Mouse (Mus musculus) left cerebral cortex, adult 11 months (tissue): ENCODE results near the gene Wdr70.
"Not testable (repeated sequence)": the region's sequence is repeated elsewhere in the genome, so short reads cannot be mapped to it uniquely, and the experiment has no call there.

Experiments
- DNase-seq: peaks from one replicate; pipeline ENCODE4 v3.0.0; 2022; ENCODE audit warnings: low spot score

Wdr70 gene

DNA sequence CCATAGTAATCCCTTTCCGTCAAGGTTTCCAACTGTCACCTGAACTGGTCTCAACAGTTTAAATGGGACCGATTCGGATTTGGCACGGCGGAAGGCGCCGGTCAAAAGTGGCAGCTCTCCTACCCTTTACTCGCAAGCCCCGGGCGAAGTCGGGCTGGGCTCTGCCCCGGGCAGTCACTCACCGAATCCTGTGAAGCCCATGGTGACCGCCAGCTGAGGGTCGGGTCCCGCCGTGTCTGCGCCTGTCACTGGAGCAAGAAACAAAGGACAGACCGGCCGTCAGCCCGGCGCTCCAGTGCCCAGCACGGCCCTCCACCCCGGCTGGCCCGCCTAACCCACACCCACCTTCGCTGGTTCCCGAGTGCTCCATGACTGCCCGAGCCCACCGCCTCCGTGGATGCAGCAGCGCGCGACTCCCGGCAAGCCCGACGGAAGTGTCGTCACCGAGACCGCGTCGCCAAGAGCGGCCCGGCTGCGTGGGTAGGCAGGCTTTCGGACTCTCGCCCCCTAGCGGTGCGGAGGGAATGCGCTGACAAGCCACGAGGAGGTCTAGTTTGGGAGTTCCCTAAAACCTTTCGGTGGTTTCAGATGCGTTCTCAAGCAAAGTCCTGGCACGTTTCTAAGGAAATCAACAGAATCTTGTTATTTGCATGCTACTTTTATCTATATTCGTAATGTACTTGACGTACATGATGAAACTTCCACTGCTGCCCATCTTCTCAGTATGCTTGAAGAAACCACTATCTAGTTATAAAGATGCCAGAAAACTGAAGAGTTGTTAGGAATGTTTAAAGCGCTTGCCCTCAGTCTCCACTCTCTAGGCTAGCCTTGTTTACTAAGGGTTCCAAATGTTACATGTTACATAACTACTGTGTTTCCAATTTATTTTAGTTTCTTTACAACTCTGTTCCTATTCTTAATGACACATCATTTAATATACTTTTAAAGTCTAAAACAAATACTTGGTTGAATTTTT lies at the start of gene Wdr70:
Gene Wdr70 (minus strand): TSS at position 436 of the 976 bp plus-strand sequence.
- peak; percentile 90 for DNase-seq

- no peak for DNase-seq
These were observed 36.6 kb upstream of the Wdr70 start for GRCm38 (mm10) chr15:8135606-8136005.

GRCm38 (mm10) chr15:8131761-8132160 lies 32.8 kb upstream of the Wdr70 start:
- DNase-seq, result no peak

GRCm38 (mm10) chr15:8131268-8131667 lies 32.3 kb upstream of the Wdr70 start:
- DNase-seq, result no peak

- no peak for DNase-seq
These were observed 30.3 kb upstream of the Wdr70 start for GRCm38 (mm10) chr15:8129281-8129680.

DNA sequence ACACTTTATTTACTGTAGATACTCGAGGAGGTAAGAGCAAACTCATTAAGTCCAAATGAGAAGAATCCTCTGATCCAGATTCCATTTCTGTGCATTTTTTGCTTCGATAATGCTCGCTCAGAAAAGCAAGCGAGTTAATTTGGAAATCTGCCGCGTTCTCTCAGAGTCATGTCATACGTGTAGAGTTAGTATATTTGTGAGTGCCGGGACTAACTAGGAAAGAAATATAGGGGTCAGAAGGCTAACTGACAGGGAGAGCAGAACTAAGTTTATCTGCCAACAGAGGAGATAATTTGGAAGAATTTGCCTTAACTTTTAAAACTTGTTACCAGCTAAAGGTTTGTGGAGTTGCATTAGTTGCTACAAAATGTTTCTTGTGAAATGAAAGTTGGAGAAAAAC lies 10.8 kb upstream of the Wdr70 start:
- no peak for DNase-seq

DNA sequence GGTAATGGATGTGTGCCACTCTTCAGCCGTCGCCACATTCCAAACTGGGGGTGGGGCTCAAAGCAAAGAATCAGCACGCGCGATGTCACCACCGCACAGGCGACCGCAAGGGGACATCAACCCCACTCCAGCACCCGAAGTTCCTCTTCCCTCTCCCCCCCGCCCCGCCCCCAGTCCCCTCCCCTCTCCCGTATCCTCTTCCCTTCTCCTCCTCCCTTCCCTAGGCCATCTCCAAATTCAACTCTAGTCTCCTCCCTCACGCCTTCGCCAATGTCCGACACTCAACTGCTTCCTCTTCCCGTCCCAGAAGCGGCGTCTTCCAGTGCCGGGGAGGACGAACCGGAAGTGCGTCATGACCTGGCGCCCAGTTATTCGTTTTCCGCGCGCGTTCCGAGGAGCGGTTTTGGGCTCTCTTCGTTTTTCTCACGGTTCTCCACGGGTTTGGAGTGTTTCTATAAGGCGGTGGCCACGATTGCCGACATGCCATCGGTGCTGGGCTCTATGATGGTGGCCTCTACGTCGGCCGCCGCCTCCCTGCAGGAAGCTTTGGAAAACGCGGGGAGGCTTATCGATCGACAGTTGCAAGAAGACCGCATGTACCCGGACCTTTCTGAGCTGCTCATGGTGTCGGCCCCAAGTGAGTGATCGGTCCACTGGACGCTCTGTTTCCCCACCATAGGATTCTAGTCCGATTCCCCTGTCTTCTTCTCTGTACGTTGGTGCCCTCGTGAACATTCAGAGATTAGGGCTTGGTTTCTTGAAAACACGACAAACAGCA lies 10.1 kb upstream of the Wdr70 start, which contains the start of gene Nup155:
Gene Nup155 (plus strand): TSS at position 308 of the 778 bp plus-strand sequence.
- peak; percentile 83 for DNase-seq

- no peak for DNase-seq
These were observed 9.5 kb upstream of the Wdr70 start for GRCm38 (mm10) chr15:8108360-8108965.

- DNase-seq, result not testable (repeated sequence)
These were observed 3.0 kb upstream of the Wdr70 start for GRCm38 (mm10) chr15:8101975-8102542.

DNA sequence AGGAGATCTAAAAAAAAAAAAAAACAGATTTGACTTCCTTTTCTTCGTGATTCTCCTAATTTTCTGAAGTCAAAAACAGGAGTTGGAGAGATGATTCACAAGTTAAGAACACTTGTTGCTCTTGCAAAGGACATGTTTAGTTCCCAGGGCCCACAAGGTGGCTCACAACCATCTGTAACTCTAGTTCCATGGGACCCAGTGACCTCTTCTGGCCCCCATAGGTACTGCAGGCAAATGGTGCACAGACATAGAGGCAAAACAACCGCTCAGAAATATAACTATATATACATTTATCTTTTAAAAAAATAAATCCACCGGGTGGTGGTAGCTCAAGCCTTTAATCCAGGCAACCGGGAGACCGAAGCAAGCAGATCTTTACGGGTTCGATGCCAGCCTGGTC lies 1.2 kb downstream of the Wdr70 start:
- DNase-seq, result peak; percentile 26

DNA sequence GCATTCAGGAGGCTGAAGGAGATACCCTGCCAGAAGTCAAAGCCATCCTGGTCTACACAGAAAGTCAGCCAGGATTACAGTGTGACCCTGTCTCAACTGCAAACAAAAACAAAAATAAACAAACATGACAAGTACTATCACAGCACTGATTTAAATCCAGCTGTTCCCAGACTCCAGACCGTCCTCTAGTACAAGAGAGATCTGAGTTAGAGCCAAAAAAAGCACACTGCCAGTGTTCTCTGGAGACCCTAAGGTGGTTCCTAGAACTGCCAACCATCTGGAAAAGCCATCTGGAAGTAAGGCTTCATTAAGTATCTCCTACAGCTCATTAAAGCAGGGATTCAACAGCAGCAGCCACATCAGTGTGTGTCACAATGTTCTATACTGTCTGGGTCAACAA lies 6.3 kb downstream of the Wdr70 start:
- DNase-seq, result not testable (repeated sequence)

- no peak for DNase-seq
These were observed 8.3 kb downstream of the Wdr70 start for GRCm38 (mm10) chr15:8090685-8091084.

- no peak for DNase-seq
These were observed 10.3 kb downstream of the Wdr70 start for GRCm38 (mm10) chr15:8088715-8089114.

DNA sequence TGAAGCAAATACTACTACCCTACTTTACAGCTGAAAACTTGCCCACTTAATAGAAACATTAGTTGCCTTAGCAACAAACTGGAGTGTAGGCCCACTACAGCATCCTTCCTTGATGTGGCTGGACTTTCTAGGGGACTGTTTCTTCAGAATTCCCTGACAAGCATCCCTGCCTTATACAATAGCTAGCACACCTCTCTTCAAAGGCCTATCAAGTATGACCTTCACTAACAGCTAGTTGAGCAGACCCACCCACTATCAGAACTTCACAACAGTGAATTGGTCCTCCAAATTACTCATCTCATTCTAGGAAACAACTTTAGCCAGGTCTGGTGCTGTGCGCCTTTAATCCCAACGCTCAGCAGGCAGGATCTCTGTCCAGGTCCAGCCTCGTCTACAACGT lies 11.7 kb downstream of the Wdr70 start:
- DNase-seq, result no peak

DNA sequence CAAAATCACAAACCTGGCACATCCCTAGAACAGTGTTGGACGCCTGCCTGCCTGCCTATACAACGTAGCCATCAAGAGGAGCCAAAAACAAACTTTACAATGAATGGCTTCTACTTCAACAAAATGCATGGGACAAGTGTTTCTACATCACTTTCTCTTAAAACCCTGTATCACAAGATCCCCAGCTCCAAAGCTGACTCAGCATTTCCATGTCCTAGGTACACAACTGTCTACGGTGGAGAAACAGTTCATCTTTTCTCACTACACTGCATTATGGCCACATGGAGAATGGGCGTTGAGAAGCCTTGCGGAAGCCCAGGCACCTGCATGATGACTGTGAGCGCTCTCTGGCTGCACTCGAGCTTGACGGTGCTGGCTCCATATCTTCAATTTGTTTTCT lies 16.9 kb downstream of the Wdr70 start:
- no peak for DNase-seq

- not testable (repeated sequence) for DNase-seq
These were observed 25.9 kb downstream of the Wdr70 start for GRCm38 (mm10) chr15:8073159-8073558.

GRCm38 (mm10) chr15:8065221-8065620 lies 33.8 kb downstream of the Wdr70 start:
- no peak for DNase-seq

- DNase-seq, result no peak
These were observed 47.8 kb downstream of the Wdr70 start for GRCm38 (mm10) chr15:8051177-8051576.

DNA sequence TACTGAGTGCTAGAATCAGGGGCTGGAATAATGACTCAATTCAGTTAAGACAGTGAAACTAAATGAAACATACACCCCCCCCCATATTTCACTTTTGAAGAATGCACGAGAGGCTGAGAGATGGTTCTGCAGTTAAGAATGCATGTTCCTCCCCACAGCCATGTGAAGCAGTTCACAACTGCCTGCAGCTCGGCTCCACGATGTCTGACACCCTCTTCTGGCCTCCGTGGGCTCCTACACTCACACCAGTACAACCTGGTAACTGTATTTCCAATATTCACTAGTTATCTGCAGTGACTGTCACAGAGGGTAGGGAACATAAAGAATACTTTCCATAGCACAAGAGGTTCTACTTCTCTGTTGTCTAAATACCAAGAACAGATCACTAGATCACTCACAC lies 59.2 kb downstream of the Wdr70 start:
- no peak for DNase-seq

DNA sequence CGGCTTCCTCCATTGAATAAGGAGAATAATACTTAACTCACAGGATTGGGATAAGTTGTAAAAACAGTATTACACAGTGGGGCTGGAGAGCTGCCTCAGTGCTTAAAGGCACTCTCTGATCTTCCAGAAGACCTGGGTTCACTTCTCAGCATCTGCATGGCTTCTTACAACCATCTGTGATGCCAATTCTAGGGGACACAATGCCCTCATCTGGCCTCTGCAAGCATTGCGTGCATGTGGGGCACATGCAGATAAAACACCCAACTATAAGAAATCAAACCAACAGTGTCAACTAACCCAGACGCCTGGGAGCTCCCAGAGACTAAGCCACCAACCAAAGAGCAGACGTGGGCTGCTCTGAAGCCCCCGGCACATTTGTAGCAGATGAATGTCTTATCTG lies 60.6 kb downstream of the Wdr70 start:
- no peak for DNase-seq

GRCm38 (mm10) chr15:8037825-8038224 lies 61.2 kb downstream of the Wdr70 start:
- DNase-seq, result no peak

GRCm38 (mm10) chr15:8031211-8031610 lies 67.8 kb downstream of the Wdr70 start:
- no peak for DNase-seq
